Mouse (Mus musculus): Measurements from ENCODE around the gene Ctnnb1. TPM values are rescaled to one million over a fixed set of nuclear protein-coding genes. Genes with fewer than 3 reads are reported as not detected.

The Ctnnb1 gene
- polyA plus RNA-seq (2015; fragmentation: Nextera tagmentation; extraction: Ambion mirVana), result 422 and 424 TPM in 2 replicates

DNA sequence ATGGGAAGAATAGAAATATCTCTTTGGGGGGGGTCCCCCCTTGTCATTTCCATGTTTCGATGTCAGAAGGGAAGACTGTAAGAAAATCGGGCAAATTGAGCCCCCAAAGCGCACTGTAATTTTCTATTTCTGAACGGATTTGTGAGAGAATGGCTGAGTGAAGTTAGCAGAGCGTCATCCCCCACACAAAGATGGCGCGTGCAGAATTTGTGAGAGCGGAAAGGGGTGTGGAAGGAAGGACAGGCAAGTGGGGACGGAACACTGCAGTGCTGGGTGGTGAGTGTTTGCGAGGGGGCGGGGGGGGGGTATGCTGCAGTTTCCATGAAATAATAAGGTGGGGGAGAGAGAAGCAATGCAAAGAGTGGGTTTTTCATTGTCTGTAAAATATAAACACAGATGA is at the start of gene Ctnnb1:
TSS of gene Ctnnb1 (plus strand) at position 136 of the 400 bp plus-strand sequence.
- Histone ChIP-seq H3K4me3 (no peak within 1 kb of the TSS), H3K36me3 (no peaks in the 10 kb centered on the region), H3K9ac (no peak within 1 kb of the TSS), H3K27me3 (no peaks in the 10 kb centered on the region), H3K4me1 (replicated peaks) (no peaks in the 10 kb centered on the region; the same call in 1 of the 2 replicates), H3K4me2 (peak within 1 kb of the TSS; percentile 7; the same call in 1 of the 2 replicates), H3K27ac (no peak within 1 kb of the TSS), H3K9me3 (no peaks in the 10 kb centered on the region)
- WGBS, result 65% methylated on average over 11 of the region's 11 CpGs
- no peak for ATAC-seq (ENCODE audit: low FRiP score)

DNA sequence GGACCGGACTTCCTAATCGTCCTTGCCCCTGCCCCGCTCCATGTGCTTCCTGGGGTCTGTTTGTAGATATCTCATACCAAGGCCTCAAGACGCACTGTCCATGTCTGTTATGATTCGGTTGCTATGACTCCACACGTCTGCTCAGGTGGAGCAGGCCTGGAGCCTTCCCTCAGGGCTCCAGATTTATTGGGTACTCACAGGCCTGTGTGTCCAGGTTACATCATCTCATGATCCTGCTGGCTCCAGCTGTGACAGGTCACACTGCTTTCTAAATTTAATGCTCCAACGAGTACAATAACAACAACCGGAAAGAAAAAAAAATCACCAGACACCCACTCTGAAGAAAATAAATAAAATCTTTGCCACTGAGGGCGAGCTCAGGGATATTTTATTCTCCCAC is 48.7 kb upstream of the Ctnnb1 start:
- H3K36me3 ChIP-seq, result no peaks in the 10 kb centered on the region
- no peak overlapping the region for H3K4me3 ChIP-seq
- no peak overlapping the region for H3K9ac ChIP-seq
- H3K4me1 ChIP-seq (replicated peaks), result peaks cover 17% of the 10 kb centered on the region
- H3K27ac ChIP-seq, result no peak overlapping the region
- no peak overlapping the region for H3K4me2 ChIP-seq
- no peaks in the 10 kb centered on the region for H3K27me3 ChIP-seq
- H3K9me3 ChIP-seq, result no peaks in the 10 kb centered on the region
- ATAC-seq (ENCODE audit: low FRiP score), result no peak
- 75% methylated on average over 9 of the region's 9 CpGs for WGBS

DNA sequence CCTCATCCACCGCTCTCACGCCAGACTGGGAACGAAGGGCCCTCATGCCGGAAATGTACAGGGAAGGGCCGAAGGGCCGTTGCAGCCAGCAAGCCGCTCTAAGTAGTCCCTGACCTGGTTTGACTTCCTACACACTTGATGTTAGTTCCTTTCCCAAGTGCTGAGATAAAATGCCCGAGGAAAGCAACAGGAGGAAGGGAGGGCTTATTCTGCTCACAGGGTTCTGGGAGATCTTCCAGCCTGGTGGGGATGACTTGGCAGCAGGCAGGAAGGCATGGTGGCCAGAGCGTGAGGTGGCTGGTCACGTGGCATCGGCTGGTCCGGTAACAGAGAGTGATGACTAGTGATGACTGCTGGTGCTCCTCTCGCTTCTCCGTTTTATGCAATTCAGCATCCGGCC is 47.9 kb upstream of the Ctnnb1 start:
- Histone ChIP-seq H3K27me3 (no peaks in the 10 kb centered on the region), H3K4me2 (no peak overlapping the region), H3K36me3 (no peaks in the 10 kb centered on the region), H3K9ac (no peak overlapping the region), H3K27ac (no peak overlapping the region), H3K4me1 (replicated peaks) (peaks cover 19% of the 10 kb centered on the region), H3K9me3 (no peaks in the 10 kb centered on the region), H3K4me3 (no peak overlapping the region)
- WGBS, result 93% methylated on average over 15 of the region's 15 CpGs
- ATAC-seq (ENCODE audit: low FRiP score), result no peak

DNA sequence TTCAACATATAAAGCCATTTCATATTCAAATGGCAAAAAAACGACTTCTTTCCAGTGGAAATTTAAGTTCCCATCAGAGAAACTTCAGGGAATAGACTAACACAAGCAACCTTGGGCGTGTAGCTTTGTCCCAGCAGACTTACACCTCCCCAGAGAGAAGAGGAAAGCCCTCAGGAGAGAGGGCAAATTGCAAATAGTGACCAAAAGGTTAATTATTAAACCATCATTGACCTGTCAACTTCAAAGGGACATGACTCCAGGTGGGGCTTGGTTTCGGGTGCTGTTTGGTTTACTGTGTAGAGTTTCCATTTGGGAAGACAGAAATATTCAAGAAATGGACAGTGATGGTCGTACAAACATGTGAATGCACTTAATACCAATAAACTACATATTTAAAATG is 47.2 kb upstream of the Ctnnb1 start:
- Histone ChIP-seq H3K9me3 (no peaks in the 10 kb centered on the region), H3K4me2 (no peak overlapping the region), H3K9ac (no peak overlapping the region), H3K27ac (no peak overlapping the region), H3K4me1 (replicated peaks) (peaks cover 14% of the 10 kb centered on the region), H3K4me3 (no peak overlapping the region), H3K36me3 (no peaks in the 10 kb centered on the region), H3K27me3 (no peaks in the 10 kb centered on the region)
- no peak for ATAC-seq (ENCODE audit: low FRiP score)
- WGBS, result 78% methylated on average over 4 of the region's 4 CpGs

DNA sequence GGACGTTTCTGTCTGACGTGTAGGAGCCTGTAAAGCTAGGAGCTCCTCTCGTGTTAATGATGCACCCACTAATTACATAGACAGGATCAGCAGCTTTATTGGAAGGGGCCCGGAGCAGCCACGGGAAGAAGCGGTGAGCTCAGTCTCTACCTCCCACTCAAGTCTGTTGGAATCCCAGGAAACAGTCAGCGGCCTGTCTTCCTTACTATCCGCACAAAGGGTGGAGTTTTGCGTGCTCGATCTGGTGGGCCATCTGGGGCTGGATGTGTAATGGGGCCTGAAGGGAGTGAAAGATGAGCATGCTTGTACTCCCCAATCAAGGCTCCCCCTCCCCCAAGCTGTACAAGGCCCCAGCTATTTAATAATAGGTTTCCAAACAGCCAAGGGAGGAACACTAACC is 44.3 kb upstream of the Ctnnb1 start:
- no peak overlapping the region for H3K4me2 ChIP-seq
- no peak overlapping the region for H3K9ac ChIP-seq
- no peak overlapping the region for H3K4me3 ChIP-seq
- no peaks in the 10 kb centered on the region for H3K9me3 ChIP-seq
- H3K36me3 ChIP-seq, result no peaks in the 10 kb centered on the region
- peak overlapping the region; percentile 68 for H3K27ac ChIP-seq
- no peaks in the 10 kb centered on the region for H3K27me3 ChIP-seq
- WGBS, result 49% methylated on average over 10 of the region's 10 CpGs
- peak; percentile 59; the same call in 1 of the 2 replicates for ATAC-seq (ENCODE audit: low FRiP score)
- H3K4me1 ChIP-seq (replicated peaks), result peaks cover 14% of the 10 kb centered on the region

DNA sequence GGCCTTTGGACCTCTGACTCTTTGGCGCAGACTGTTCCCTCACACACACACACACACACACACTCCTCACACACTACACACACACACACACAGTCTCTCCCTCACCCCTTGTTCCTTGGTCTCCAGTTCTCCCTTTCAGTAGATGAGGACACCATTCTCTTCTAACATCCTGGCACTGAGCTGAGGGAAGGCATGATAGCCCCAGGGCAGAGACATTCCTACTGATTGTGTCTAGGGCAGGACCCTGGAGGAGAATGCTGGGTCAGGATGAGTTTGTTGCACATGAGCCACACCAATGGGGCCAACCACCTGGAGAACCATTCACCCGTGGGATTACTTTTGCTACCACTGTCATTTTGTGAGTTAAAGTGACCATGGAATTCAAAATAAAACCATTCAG is 41.4 kb upstream of the Ctnnb1 start:
- no peaks in the 10 kb centered on the region for H3K27me3 ChIP-seq
- peaks cover 14% of the 10 kb centered on the region for H3K4me1 ChIP-seq (replicated peaks)
- H3K9me3 ChIP-seq, result no peaks in the 10 kb centered on the region
- no peak overlapping the region for H3K4me2 ChIP-seq
- no peaks in the 10 kb centered on the region for H3K36me3 ChIP-seq
- no peak for ATAC-seq (ENCODE audit: low FRiP score)
- H3K9ac ChIP-seq, result no peak overlapping the region
- WGBS, result 94% methylated on average over 2 of the region's 2 CpGs
- no peak overlapping the region for H3K4me3 ChIP-seq
- H3K27ac ChIP-seq, result no peak overlapping the region

DNA sequence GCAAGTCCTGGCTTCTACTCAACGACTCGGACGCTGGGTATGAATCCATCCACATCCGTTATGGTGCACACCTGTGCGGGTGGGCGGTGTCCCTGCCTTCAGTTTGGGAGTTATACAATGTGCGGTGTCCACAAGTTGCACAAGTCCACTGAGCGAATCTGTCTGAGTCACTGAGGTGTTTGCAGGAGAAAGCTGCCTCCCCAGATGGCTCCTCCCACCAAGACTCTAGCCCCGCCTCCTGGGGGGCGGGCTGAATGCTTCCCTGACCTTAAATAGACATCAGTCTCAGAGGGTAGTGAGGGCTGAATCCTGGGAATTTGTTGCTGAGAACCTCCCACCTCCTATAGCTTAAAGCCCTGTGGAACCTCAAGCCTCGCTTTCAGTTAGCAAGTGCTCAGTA is 35.6 kb upstream of the Ctnnb1 start:
- H3K27ac ChIP-seq, result no peak overlapping the region
- 96% methylated on average over 11 of the region's 11 CpGs for whole genome bisulfite sequencing

GRCm38 (mm10) chr9:120893971-120894370 is 35.0 kb upstream of the Ctnnb1 start:
- Histone ChIP-seq H3K27ac (no peak overlapping the region), H3K4me1 (replicated peaks) (no peaks in the 10 kb centered on the region), H3K36me3 (no peaks in the 10 kb centered on the region), H3K4me2 (no peak overlapping the region), H3K4me3 (no peak overlapping the region), H3K9ac (no peak overlapping the region), H3K9me3 (no peaks in the 10 kb centered on the region), H3K27me3 (no peaks in the 10 kb centered on the region)
- ATAC-seq (ENCODE audit: low FRiP score), result no peak
- WGBS, result 72% methylated on average over 10 of the region's 10 CpGs

More for the DNA sequence above, 35.6 kb upstream of the Ctnnb1 start:
- Histone ChIP-seq H3K4me3 (no peak overlapping the region), H3K4me2 (no peak overlapping the region), H3K27me3 (no peaks in the 10 kb centered on the region), H3K9me3 (no peaks in the 10 kb centered on the region), H3K36me3 (no peaks in the 10 kb centered on the region), H3K4me1 (replicated peaks) (no peaks in the 10 kb centered on the region), H3K9ac (no peak overlapping the region)
- no peak for ATAC-seq (ENCODE audit: low FRiP score)

GRCm38 (mm10) chr9:120894376-120894775 is 34.6 kb upstream of the Ctnnb1 start:
- 95% methylated on average over 9 of the region's 9 CpGs for WGBS
- ATAC-seq (ENCODE audit: low FRiP score), result no peak

DNA sequence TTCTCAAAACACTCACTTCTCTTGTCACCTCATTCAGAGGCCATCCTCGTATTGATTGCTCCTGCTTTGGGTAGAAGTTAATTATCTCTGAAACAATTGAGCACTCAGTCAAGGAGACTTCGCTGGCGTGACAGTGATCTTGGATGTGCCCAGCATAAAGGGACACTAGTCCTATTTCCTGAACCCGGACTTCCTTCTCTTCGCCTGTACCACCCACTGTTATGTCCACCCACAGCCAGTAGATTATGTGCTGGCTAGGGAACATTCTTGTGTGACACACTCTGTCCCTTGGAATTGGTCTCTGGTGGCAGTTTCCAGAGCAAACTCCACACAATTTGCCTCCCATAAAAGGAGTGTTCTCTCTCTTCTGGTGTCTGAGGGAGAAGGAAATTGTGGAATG is 32.5 kb upstream of the Ctnnb1 start:
- WGBS, result 48% methylated on average over 5 of the region's 5 CpGs
- H3K4me3 ChIP-seq, result no peak overlapping the region
- H3K4me2 ChIP-seq, result no peak overlapping the region
- no peaks in the 10 kb centered on the region for H3K36me3 ChIP-seq
- H3K9ac ChIP-seq, result no peak overlapping the region
- no peaks in the 10 kb centered on the region for H3K9me3 ChIP-seq
- H3K4me1 ChIP-seq (replicated peaks), result 0 out of 2 replicates have a peak, but pooled peaks cover 2% of the 10 kb centered on the region
- no peaks in the 10 kb centered on the region for H3K27me3 ChIP-seq
- no peak for ATAC-seq (ENCODE audit: low FRiP score)
- H3K27ac ChIP-seq, result no peak overlapping the region

More at GRCm38 (mm10) chr9:120894376-120894775, 34.6 kb upstream of the Ctnnb1 start:
- no peaks in the 10 kb centered on the region for H3K4me1 ChIP-seq (replicated peaks)
- H3K4me3 ChIP-seq, result no peak overlapping the region
- H3K27ac ChIP-seq, result no peak overlapping the region
- no peaks in the 10 kb centered on the region for H3K27me3 ChIP-seq
- H3K9me3 ChIP-seq, result no peaks in the 10 kb centered on the region
- no peaks in the 10 kb centered on the region for H3K36me3 ChIP-seq
- no peak overlapping the region for H3K9ac ChIP-seq
- no peak overlapping the region for H3K4me2 ChIP-seq

DNA sequence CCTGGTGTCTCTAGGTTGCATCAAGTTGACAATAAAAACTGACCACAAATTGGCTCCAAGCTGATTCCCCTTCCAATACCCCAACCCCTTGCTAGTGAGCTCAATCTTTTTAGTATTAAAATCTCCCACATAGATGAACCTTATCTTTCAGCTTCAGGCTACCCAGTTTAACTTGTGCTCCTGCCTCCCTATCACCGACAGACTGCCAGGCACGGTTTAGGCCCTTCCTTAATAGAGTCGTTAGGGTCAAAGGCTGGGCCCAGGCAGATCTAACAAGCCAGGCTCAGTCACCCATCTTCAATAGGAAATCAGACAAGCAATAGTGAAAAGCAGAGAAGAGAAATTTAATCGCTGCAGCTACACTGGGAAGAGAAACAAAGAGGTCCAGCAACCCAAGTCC is 31.7 kb upstream of the Ctnnb1 start:
- Histone ChIP-seq H3K27ac (no peak overlapping the region), H3K36me3 (no peaks in the 10 kb centered on the region), H3K4me2 (no peak overlapping the region), H3K27me3 (no peaks in the 10 kb centered on the region), H3K9me3 (no peaks in the 10 kb centered on the region), H3K4me3 (no peak overlapping the region), H3K4me1 (replicated peaks) (0 out of 2 replicates have a peak, but pooled peaks cover 2% of the 10 kb centered on the region), H3K9ac (no peak overlapping the region)
- 70% methylated on average over 4 of the region's 4 CpGs for WGBS
- no peak for ATAC-seq (ENCODE audit: low FRiP score)

DNA sequence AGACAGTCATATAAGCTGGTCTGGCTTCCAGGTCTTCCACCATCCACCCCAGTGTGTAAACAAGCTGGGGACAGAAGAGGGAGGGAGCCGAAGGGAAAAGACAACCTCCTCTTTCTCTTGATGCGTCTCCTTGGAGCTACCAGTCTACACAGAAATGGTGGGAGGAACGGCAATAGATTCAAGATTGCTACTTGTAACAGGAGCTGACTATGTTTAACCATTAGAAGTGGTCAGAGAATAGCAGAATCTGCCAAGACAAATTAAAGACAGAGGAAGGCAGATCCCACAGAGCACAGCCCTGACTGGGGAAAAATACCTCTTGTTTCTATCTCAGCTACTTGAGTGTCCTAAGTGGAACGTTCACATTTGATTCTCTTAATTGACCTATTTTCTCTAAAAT is 29.2 kb upstream of the Ctnnb1 start:
- H3K36me3 ChIP-seq, result no peaks in the 10 kb centered on the region
- H3K9ac ChIP-seq, result no peak overlapping the region
- H3K9me3 ChIP-seq, result no peaks in the 10 kb centered on the region
- WGBS, result 72% methylated on average over 4 of the region's 4 CpGs
- no peak overlapping the region for H3K4me3 ChIP-seq
- 0 out of 2 replicates have a peak, but pooled peaks cover 2% of the 10 kb centered on the region for H3K4me1 ChIP-seq (replicated peaks)
- no peak overlapping the region for H3K27ac ChIP-seq
- no peak for ATAC-seq (ENCODE audit: low FRiP score)
- no peaks in the 10 kb centered on the region for H3K27me3 ChIP-seq
- H3K4me2 ChIP-seq, result no peak overlapping the region

- Histone ChIP-seq H3K4me3 (no peak overlapping the region), H3K36me3 (no peaks in the 10 kb centered on the region), H3K9ac (no peak overlapping the region), H3K27ac (no peak overlapping the region), H3K9me3 (no peaks in the 10 kb centered on the region), H3K4me2 (no peak overlapping the region), H3K4me1 (replicated peaks) (0 out of 2 replicates have a peak, but pooled peaks cover 2% of the 10 kb centered on the region), H3K27me3 (no peaks in the 10 kb centered on the region)
- no peak for ATAC-seq (ENCODE audit: low FRiP score)
- WGBS, result 69% methylated on average over 12 of the region's 12 CpGs
Measured at GRCm38 (mm10) chr9:120900338-120901274, 28.4 kb upstream of the Ctnnb1 start.
